Mouse (Mus musculus) midbrain, embryonic 11.5 days (tissue): ENCODE measurements around the gene Pbp2. TPM values are rescaled to one million over a fixed set of nuclear protein-coding genes. Genes with fewer than 3 reads are reported as not detected.

Experiments
- ATAC-seq: fragments of 200-750 bp; cut with Nextera tagmentation; 2 replicates; pipeline ENCODE4 v1.8.0; 2017; ENCODE audit warnings: moderate TSS enrichment, moderate library complexity; ENCODE audit not compliant: low FRiP score
- DNase-seq: peaks from one replicate; pipeline ENCODE4 v3.0.0; 2015; ENCODE audit warnings: low spot score; ENCODE audit errors: missing footprints
- H3K27ac ChIP-seq: fragments of 300-500 bp; sonication (generic); 2 replicates; pipeline ENCODE4 v1.5.1; 2014; ENCODE audit warnings: low read depth, low read length
- H3K27me3 ChIP-seq: fragments of 300-500 bp; sonication (generic); 2 replicates; pipeline ENCODE4 v1.6.1; 2014; ENCODE audit warnings: mild to moderate bottlenecking, low read length, moderate library complexity, mixed read lengths; ENCODE audit not compliant: control insufficient read depth, insufficient read depth
- H3K36me3 ChIP-seq: fragments of 300-500 bp; sonication (generic); 2 replicates; pipeline ENCODE4 v1.6.1; 2014; ENCODE audit warnings: mild to moderate bottlenecking, low read length, moderate library complexity, mixed read lengths; ENCODE audit not compliant: control insufficient read depth, insufficient read depth
- H3K4me1 ChIP-seq: fragments of 300-500 bp; sonication (generic); 2 replicates; pipeline ENCODE4 v1.6.1; 2014; ENCODE audit warnings: low read length; ENCODE audit not compliant: control insufficient read depth, insufficient read depth
- H3K4me2 ChIP-seq: fragments of 300-500 bp; sonication (generic); 2 replicates; pipeline ENCODE4 v1.6.1; 2014; ENCODE audit warnings: mild to moderate bottlenecking, moderate library complexity
- H3K4me3 ChIP-seq: fragments of 300-500 bp; sonication (generic); 2 replicates; pipeline ENCODE4 v1.5.1; 2014; ENCODE audit warnings: low read depth, low read length
- H3K9ac ChIP-seq: fragments of 300-500 bp; sonication (generic); 2 replicates; pipeline ENCODE4 v1.6.1; 2014; ENCODE audit warnings: low read length
- H3K9me3 ChIP-seq: fragments of 300-500 bp; sonication (generic); 2 replicates; pipeline ENCODE4 v1.6.1; 2016; ENCODE audit warnings: low read length; ENCODE audit not compliant: control insufficient read depth
- WGBS: fragments of 180-500 bp; shearing (Covaris S2); extraction: QIAGEN DNeasy Blood & Tissue Kit; methylation state at CpG from one replicate; pipeline ENCODE4 v1.1.7; 2014; 5-methylcytosine and 5-hydroxymethylcytosine counted together
- polyA plus RNA-seq: library from polyadenylated mRNA; unstranded; fragments of >200 nt; fragmentation: Nextera tagmentation; extraction: Ambion mirVana; gene quantifications from 2 replicates; pipeline ENCODE4 v1.2.1, GENCODE M21; 2014

Pbp2 gene
- polyA plus RNA-seq, result not detected in 2 replicates

GRCm38 (mm10) chr6:135310305-135310704, at the start of gene Pbp2:
Pbp2 (minus strand) TSS chr6:135310405.
- DNase-seq (no peak), ATAC-seq (no peak)
- Histone ChIP-seq H3K4me3 (no peak within 1 kb of the TSS), H3K4me2 (no peak within 1 kb of the TSS), H3K27ac (no peak within 1 kb of the TSS), H3K36me3 (no peaks in the 10 kb centered on the region), H3K27me3 (no peaks in the 10 kb centered on the region), H3K4me1 (no peaks in the 10 kb centered on the region), H3K9me3 (no peaks in the 10 kb centered on the region), H3K9ac (no peak within 1 kb of the TSS)
- 96% methylated on average over 9 of the region's 9 CpGs for WGBS

- Histone ChIP-seq H3K36me3 (no peaks in the 10 kb centered on the region), H3K9ac (no peak overlapping the region), H3K4me3 (no peak overlapping the region), H3K27me3 (no peaks in the 10 kb centered on the region), H3K9me3 (no peaks in the 10 kb centered on the region), H3K27ac (no peak overlapping the region), H3K4me2 (no peak overlapping the region), H3K4me1 (0 out of 2 replicates have a peak, but pooled peaks cover 5% of the 10 kb centered on the region)
- ATAC-seq (no peak), DNase-seq (no peak)
- WGBS, result 88% methylated on average over 4 of the region's 4 CpGs
Measured at GRCm38 (mm10) chr6:135354953-135355352, 44.7 kb upstream of the Pbp2 start.

- ATAC-seq, result no peak
- WGBS, result 74% methylated on average over 4 of the region's 4 CpGs
- H3K4me2 ChIP-seq, result no peak overlapping the region
Measured at GRCm38 (mm10) chr6:135352537-135352936, 42.3 kb upstream of the Pbp2 start.

GRCm38 (mm10) chr6:135351638-135352302, 41.6 kb upstream of the Pbp2 start:
- no peak overlapping the region for H3K27ac ChIP-seq
- no peak for ATAC-seq

More at GRCm38 (mm10) chr6:135352537-135352936, 42.3 kb upstream of the Pbp2 start:
- H3K27me3 ChIP-seq, result no peaks in the 10 kb centered on the region
- H3K27ac ChIP-seq, result no peak overlapping the region
- H3K4me1 ChIP-seq, result 0 out of 2 replicates have a peak, but pooled peaks cover 5% of the 10 kb centered on the region
- no peak overlapping the region for H3K9ac ChIP-seq
- H3K4me3 ChIP-seq, result no peak overlapping the region
- DNase-seq, result no peak
- no peaks in the 10 kb centered on the region for H3K36me3 ChIP-seq
- H3K9me3 ChIP-seq, result no peaks in the 10 kb centered on the region

DNA sequence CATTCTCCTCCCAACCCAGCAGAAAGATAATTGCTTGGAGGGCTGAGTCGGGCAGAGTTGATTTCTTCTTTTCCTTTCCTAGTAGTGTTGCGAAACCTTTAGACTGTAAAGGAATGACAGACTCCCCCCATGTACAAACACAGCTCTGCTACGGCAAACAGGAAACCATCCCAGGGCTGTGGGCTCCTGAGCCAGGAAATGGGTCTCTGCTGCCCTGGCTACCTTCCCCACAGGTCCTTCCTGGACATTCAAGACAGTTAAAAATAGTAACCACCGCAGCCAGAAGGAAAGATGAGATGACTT, 30.8 kb upstream of the Pbp2 start:
- Histone ChIP-seq H3K9ac (no peak overlapping the region), H3K4me3 (no peak overlapping the region), H3K36me3 (no peaks in the 10 kb centered on the region), H3K4me2 (no peak overlapping the region), H3K9me3 (no peaks in the 10 kb centered on the region), H3K4me1 (no peaks in the 10 kb centered on the region), H3K27me3 (no peaks in the 10 kb centered on the region), H3K27ac (no peak overlapping the region)
- WGBS, result 78% methylated on average over 4 of the region's 4 CpGs
- no peak for DNase-seq
- no peak for ATAC-seq

More at GRCm38 (mm10) chr6:135351638-135352302, 41.6 kb upstream of the Pbp2 start:
- no peaks in the 10 kb centered on the region for H3K36me3 ChIP-seq
- no peak overlapping the region for H3K4me3 ChIP-seq
- H3K4me1 ChIP-seq, result 0 out of 2 replicates have a peak, but pooled peaks cover 5% of the 10 kb centered on the region
- H3K4me2 ChIP-seq, result no peak overlapping the region
- DNase-seq, result no peak
- H3K9me3 ChIP-seq, result no peaks in the 10 kb centered on the region
- H3K9ac ChIP-seq, result no peak overlapping the region
- 80% methylated on average over 8 of the region's 8 CpGs for WGBS
- no peaks in the 10 kb centered on the region for H3K27me3 ChIP-seq

- H3K9ac ChIP-seq, result no peak overlapping the region
- H3K27me3 ChIP-seq, result no peaks in the 10 kb centered on the region
- ATAC-seq (no peak), DNase-seq (no peak)
- H3K9me3 ChIP-seq, result no peaks in the 10 kb centered on the region
- no peak overlapping the region for H3K27ac ChIP-seq
- no peaks in the 10 kb centered on the region for H3K4me1 ChIP-seq
- no peak overlapping the region for H3K4me3 ChIP-seq
- no peaks in the 10 kb centered on the region for H3K36me3 ChIP-seq
- 83% methylated on average over 9 of the region's 9 CpGs for WGBS
- no peak overlapping the region for H3K4me2 ChIP-seq
Measured at GRCm38 (mm10) chr6:135340355-135341075, 30.3 kb upstream of the Pbp2 start.

- H3K4me1 ChIP-seq, result peaks cover 12% of the 10 kb centered on the region
- H3K4me2 ChIP-seq, result no peak overlapping the region
- no peak overlapping the region for H3K9ac ChIP-seq
- H3K9me3 ChIP-seq, result no peaks in the 10 kb centered on the region
- H3K36me3 ChIP-seq, result no peaks in the 10 kb centered on the region
- DNase-seq (no peak), ATAC-seq (no peak)
- no peak overlapping the region for H3K27ac ChIP-seq
- H3K4me3 ChIP-seq, result no peak overlapping the region
- 84% methylated on average over 8 of the region's 8 CpGs for WGBS
- no peaks in the 10 kb centered on the region for H3K27me3 ChIP-seq
Measured at GRCm38 (mm10) chr6:135336376-135336775, 26.2 kb upstream of the Pbp2 start.

DNA sequence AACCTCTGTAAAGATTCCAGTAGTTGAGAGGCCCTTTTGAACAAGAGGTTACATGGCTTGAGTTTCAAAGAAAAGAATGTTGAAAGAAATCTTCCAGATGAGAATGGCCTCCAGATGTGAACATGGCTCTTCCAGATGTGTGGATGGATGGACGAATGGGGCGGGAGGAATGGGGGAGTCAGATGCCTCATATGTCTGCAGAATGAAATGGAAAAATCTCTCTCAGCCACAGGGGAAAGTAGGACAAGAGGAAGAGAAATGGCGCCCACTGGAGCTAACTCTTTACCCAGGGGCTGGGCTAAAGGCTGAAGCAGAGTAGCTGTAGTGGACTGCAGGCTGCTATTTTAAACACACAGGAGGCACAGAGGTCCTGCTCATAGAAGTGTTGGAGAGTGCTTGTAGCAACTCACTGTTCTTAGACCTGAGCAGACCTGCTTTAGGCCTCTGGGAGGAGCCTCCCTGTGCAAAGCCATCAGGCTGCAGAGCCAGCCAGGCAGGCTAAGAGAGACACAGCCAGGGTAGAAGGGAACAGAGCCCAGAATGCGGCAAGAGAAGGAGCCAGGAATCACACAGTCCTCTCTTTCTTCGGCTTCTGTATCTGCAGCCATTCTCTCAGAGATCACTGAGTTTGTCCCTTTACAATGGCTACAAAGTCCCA, 23.9 kb upstream of the Pbp2 start:
- Histone ChIP-seq H3K27me3 (no peaks in the 10 kb centered on the region), H3K4me1 (peaks cover 12% of the 10 kb centered on the region), H3K27ac (no peak overlapping the region), H3K4me3 (no peak overlapping the region), H3K9ac (no peak overlapping the region), H3K9me3 (no peaks in the 10 kb centered on the region), H3K36me3 (no peaks in the 10 kb centered on the region), H3K4me2 (no peak overlapping the region)
- no peak for DNase-seq
- no peak for ATAC-seq
- 81% methylated on average over 5 of the region's 5 CpGs for WGBS

DNA sequence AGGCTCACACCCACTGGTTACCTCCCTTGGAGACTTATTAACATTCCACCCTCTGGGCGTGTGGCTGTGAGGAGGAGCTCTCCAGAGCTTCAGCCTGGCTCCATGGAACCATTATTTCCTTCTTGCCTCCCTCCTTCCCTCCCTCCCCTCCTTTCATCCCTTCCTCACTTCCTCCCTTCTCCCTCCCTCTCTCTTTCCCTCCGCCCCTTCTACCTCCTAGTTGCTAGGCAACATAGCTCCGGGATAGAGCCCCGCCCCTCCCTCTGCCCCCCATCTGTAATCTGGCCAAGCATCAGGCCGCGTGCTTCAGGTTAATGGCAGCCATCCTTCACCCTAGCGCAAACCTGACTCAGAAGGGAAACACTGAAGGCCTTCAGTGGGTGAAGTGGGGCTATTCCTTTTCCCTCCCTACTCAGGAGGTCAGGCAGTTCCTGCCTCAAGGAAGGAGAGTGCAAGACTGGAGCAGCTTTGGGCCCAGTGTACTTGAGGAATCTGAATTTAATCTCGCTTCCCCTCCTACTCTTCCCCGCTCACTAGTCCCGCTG, 22.6 kb upstream of the Pbp2 start:
- H3K4me1 ChIP-seq, result peaks cover 12% of the 10 kb centered on the region
- 16% methylated on average over 10 of the region's 10 CpGs for WGBS
- no peaks in the 10 kb centered on the region for H3K9me3 ChIP-seq
- ATAC-seq (peak; percentile 82), DNase-seq (peak; percentile 89)
- H3K9ac ChIP-seq, result no peak overlapping the region
- H3K4me3 ChIP-seq, result no peak overlapping the region
- H3K27me3 ChIP-seq, result no peaks in the 10 kb centered on the region
- H3K4me2 ChIP-seq, result peak overlapping the region; percentile 19
- no peak overlapping the region; the same call in 1 of the 2 replicates for H3K27ac ChIP-seq
- H3K36me3 ChIP-seq, result no peaks in the 10 kb centered on the region
